Mouse (Mus musculus) adrenal gland, postnatal 36 days (tissue): ENCODE measurements at regions not wholly inside any gene's neighbourhood (a gene's known extent, or its start where the extent isn't known, plus 50 kb on each side); places are given as distances from the start of the nearest gene placed in this dataset. TPM values are rescaled to one million over a fixed set of nuclear protein-coding genes. Genes with fewer than 3 reads are reported as not detected.
A peak's percentile ranks its signal among the peaks of the same experiment; 100 is the strongest.

Experiments
- DNase-seq, 2 experiments: peaks; one replicate each; pipeline ENCODE4 v3.0.0; 2021; ENCODE audit warnings: mixed read lengths in 1 of 2
- microRNA-seq: library from miRNA; unstranded; fragments of <30 nt; microRNA quantifications from one replicate; pipeline ENCODE4 v1.2.0, GENCODE M21; 2021

- no peak for DNase-seq
These were observed 139.2 kb upstream of the Cep126 start for GRCm38 (mm10) chr9:8273253-8273652.

DNA sequence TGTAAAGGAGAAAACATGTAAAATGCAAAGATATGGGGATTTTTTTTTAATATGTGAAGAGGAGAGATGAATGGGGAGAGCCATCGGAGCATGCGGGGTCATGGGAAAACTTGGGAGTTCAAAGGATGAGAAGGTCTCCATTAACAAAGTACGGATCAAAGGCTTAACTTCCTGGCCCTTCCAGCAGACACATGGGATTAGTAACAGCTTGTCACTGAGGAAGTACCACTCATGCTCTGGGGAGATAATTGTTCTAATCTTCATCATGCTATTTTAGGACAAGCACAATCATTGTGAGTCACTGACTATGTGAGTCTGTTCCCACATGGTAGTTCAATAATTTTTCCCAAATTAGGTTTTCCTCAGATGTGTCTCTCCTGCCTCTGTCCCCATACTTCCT lies 115.4 kb upstream of the Cep126 start:
- no peak for DNase-seq

GRCm38 (mm10) chr9:8228078-8228477 lies 94.0 kb upstream of the Cep126 start:
- DNase-seq, result no peak

GRCm38 (mm10) chr9:8226415-8226814 lies 92.3 kb upstream of the Cep126 start:
- DNase-seq, result no peak

GRCm38 (mm10) chr9:8208855-8209254 lies 74.8 kb upstream of the Cep126 start:
- peak; percentile 60 to 72 for DNase-seq

GRCm38 (mm10) chr9:8185433-8185832 lies 51.3 kb upstream of the Cep126 start:
- DNase-seq, result no peak

Small RNA genes in the stretch of these regions (microRNA-seq; reads per million reads assigned to microRNA genes)
- not detected for gene Mir1899
